Mouse (Mus musculus) megakaryocyte, embryonic 14.5 days (primary cell): ENCODE measurements around the gene Gm20388.

Source experiments
- FLI1 ChIP-seq: IDR thresholded peaks from 2 replicates; pipeline ENCODE4 v1.6.1; 2012; ENCODE audit warnings: low read length, inconsistent platforms, mixed read lengths
- GATA1 ChIP-seq: IDR thresholded peaks from 3 replicates; pipeline ENCODE4 v1.6.1; 2012; ENCODE audit warnings: mixed read lengths, low read length, inconsistent platforms, borderline replicate concordance

- TF ChIP-seq FLI1, result no peak
- no peak for TF ChIP-seq GATA1
Measured at GRCm38 (mm10) chr8:123420525-123421281, 3510.1 kb downstream of the Gm20388 start.
